Mouse (Mus musculus) left cerebral cortex, adult 18-20 months (tissue): ENCODE measurements around the gene Olfml3. TPM values are rescaled to one million over a fixed set of nuclear protein-coding genes. Genes with fewer than 3 reads are reported as not detected.

Source experiments
- DNase-seq, 2 experiments: peaks; one replicate each; pipeline ENCODE4 v3.0.0; 2021 to 2022; ENCODE audit warnings: low spot score in 2 of 2, mixed read lengths in 1 of 2
- total RNA-seq, 2 experiments: library from RNA; stranded (reverse); gene quantifications; 2 replicates each; pipeline ENCODE4 v1.2.3; 2021

Olfml3 gene
- total RNA-seq, 2 experiments from 2014 or later, result 11.9 to 13.4 TPM

GRCm38 (mm10) chr3:103714236-103714875 lies 23.4 kb downstream of the Olfml3 start:
- no peak for DNase-seq

- no peak for DNase-seq
Measured at GRCm38 (mm10) chr3:103712196-103712595, 25.6 kb downstream of the Olfml3 start.

- peak in 1 of 2 experiments; percentile 15 for DNase-seq
Measured at GRCm38 (mm10) chr3:103709470-103710040, 28.2 kb downstream of the Olfml3 start.

- DNase-seq, result no peak
Measured at GRCm38 (mm10) chr3:103705426-103705825, 32.4 kb downstream of the Olfml3 start.

- DNase-seq, result no peak
Measured at GRCm38 (mm10) chr3:103704661-103705060, 33.1 kb downstream of the Olfml3 start.

- no peak for DNase-seq
Measured at GRCm38 (mm10) chr3:103696388-103696925, 41.3 kb downstream of the Olfml3 start.

GRCm38 (mm10) chr3:103695556-103695955 lies 42.2 kb downstream of the Olfml3 start:
- DNase-seq, result no peak

GRCm38 (mm10) chr3:103690506-103690905 lies 47.3 kb downstream of the Olfml3 start:
- no peak for DNase-seq

- no peak for DNase-seq
Measured at GRCm38 (mm10) chr3:103689043-103689442, 48.8 kb downstream of the Olfml3 start.

GRCm38 (mm10) chr3:103683966-103684319 lies 53.9 kb downstream of the Olfml3 start:
- DNase-seq, result no peak

- peak; percentile 40 to 58 for DNase-seq
Measured at GRCm38 (mm10) chr3:103683234-103683965, 54.4 kb downstream of the Olfml3 start.

- peak; percentile 31 to 34 for DNase-seq
Measured at GRCm38 (mm10) chr3:103682473-103682872, 55.3 kb downstream of the Olfml3 start.

- no peak for DNase-seq
Measured at GRCm38 (mm10) chr3:103678811-103679210, 59.0 kb downstream of the Olfml3 start.

GRCm38 (mm10) chr3:103672716-103673115 lies 65.1 kb downstream of the Olfml3 start:
- no peak for DNase-seq

Other genes starting within 250 kb of the Olfml3 start
- gene Syt6, start 162.8 kb downstream of the Olfml3 start, total RNA-seq, result 10 to 100 TPM; 15.6 to 17.8 TPM
- gene Atg4a-ps, start 91.9 kb downstream of the Olfml3 start, total RNA-seq, result under 1 TPM in 1 of 2 experiments, not detected in 1; 0.45 TPM
- not detected for gene Gm10964, start 1.4 kb upstream of the Olfml3 start, total RNA-seq
- gene Hipk1, start 53.6 kb upstream of the Olfml3 start, total RNA-seq, result 100 to 1,000 TPM; 117 to 124 TPM
- gene Dclre1b, start 71.4 kb upstream of the Olfml3 start, total RNA-seq, result 1 to 10 TPM; 5.9 to 7.8 TPM
- gene Ap4b1, start 71.5 kb upstream of the Olfml3 start, total RNA-seq, result 10 to 100 TPM; 11.7 to 13.4 TPM
- gene Gm43064, start 71.6 kb upstream of the Olfml3 start, total RNA-seq, result under 1 TPM; 0.74 to 0.75 TPM
- under 1 TPM; 0.47 to 0.56 TPM for gene Bcl2l15, start 94.6 kb upstream of the Olfml3 start, total RNA-seq
- 1 to 10 TPM; 1.0 to 1.3 TPM for gene Ptpn22, start 121.8 kb upstream of the Olfml3 start, total RNA-seq
- gene Rsbn1, start 176.1 kb upstream of the Olfml3 start, total RNA-seq, result 10 to 100 TPM; 25.5 to 28.7 TPM
- gene Phtf1, start 230.1 kb upstream of the Olfml3 start, total RNA-seq, result 10 to 100 TPM; 44.6 to 49.2 TPM